Mouse (Mus musculus): ENCODE measurements at regions not wholly inside any gene's neighbourhood (a gene's known extent, or its start where the extent isn't known, plus 50 kb on each side); places are given as distances from the start of the nearest gene placed in this dataset.
A peak's percentile ranks its signal among the peaks of the same experiment; 100 is the strongest.

DNA sequence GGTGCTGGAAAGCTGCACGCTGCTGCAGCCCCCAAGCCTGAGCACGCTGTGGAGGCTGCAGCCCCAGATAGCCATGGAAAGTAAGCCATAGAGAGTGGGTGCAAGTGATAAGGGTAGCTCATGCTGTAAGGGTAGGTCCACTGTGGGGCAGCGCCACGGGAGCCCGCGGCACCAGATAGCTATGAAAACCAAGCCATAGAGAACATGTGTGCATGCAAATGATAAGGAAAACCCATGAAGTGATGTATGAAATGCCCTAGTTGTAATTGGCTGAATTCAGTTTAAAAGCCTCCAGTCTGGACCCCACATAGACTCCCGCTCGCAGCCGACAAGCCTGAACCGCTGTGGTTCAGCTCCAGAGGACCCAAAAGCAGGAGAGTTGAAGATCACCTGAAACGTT lies 58.8 kb upstream of the L3mbtl3 start:
- DNase-seq: no peak

DNA sequence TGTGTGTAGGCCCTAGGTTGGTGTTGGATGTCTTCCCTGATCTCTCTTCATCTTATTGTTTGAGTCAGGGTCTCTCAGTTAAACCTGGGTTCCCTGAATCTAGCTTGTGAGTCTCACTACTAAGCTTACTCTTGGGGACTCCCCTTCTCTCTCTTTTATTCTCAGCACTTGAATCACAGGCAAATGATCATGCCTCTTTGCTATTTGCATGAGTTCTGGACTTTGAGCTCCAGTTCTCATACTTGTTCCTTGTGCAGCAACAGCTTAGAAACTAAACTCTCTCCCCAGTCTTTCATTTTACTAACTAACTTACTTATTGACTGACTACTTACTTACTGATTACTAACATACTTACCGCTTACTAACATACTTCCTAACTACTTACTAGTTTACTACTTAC lies 64.9 kb upstream of the L3mbtl3 start:
- DNase-seq: no peak

DNA sequence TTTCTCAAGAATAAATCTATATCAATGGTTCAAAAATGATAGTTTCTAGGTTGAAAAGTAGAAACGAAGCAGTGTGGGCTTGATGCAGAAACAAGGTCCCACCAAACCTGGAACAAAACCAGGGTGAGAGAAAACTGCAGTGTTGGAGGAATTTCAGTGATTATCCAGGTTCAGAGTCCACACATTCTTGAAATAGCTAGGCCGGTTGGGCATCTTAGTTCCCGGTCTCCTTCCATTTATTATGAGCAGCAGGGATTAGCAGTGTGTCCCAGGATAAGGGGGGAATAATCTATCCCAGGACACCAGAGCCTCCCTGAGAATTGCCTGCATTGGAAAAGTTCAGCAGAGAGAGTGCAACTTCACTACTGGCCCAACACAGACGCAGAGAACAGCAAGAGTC lies 108.5 kb upstream of the L3mbtl3 start:
- DNase-seq: no peak

DNA sequence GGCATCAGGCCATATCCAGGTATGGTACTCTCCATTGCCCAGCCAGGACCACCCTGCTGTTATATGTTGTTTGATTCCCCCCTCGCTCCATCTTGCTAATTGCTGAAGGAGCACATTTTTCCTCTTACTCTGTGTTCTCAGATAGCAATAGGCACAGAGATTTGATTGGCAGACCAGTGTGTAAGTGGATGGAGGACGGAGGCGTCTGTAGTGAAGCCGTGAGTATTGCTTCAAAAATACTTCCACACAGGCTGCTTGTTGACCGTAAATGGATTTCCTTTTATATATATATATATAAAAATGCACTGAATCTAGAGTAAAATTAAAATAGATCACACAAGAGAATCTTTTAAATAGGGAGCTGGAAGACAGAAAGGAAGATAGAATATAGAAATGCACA lies 115.6 kb upstream of the L3mbtl3 start:
- no peak for DNase-seq

DNA sequence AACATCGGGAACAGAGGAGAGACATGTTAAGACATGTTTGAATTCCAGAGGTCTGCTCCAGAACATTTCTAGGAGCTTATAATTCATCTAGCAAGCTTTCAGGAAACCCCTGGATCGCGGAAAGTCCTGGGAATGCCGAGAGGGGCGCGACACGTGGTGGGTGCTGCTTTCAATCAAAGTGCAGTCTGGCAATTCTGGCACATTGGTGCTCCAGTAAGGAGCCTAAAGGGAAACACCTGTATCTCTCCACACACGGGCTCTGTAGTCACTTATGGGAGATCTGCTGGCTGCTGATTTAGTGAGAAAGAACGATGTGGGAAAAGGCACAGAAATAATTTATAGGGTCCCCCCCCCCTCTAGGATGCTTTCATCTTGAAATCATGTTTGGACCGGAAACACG lies 116.4 kb upstream of the L3mbtl3 start:
- no peak for DNase-seq

DNA sequence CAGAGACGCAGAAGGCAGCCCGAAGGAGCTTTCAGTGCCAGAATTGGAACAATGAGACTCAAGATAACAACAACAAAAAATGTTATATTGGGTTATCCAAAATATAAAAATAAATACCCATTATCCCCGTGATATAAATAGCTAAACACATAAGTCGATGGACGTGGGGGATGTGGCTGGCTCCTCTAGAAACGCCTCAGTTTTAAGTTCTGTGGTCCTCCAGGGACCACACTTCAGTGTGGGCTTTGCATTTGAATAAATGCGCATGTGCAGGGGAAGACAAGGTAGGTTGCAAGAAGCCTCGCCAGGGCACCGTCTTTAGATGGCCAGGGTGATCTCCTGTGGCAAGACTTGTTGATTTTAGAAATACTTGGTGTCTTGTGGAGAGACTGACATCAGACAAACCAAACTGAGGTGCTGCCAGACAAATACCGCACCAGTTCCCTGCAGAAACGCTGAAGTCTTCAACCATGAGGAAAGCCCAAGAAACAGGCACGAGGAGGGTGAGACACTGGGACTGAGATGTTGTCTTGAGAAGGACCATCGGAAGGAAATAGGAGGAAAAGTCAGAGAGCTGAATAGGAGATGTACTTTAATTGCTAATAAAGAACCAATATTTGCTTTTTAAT lies 117.2 kb upstream of the L3mbtl3 start:
- DNase-seq: no peak

DNA sequence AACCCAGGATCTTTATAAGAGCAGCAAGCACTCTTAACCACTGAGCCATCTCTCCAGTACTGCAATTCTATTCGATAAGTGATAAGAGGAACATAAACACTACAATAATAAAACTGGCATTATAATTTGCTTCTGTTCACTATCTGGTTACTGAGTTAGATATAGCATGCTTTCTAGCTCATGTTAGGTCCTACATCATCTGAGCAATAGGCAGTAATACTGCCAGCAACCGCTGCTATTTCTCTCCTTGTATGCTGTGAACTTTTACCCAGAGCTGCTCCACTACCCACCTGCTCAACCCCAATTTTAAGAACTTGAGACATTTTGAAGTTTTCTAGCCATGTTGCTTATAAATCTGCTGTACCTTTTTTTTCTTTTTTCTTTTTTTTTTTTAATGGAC lies 118.0 kb upstream of the L3mbtl3 start:
- DNase-seq: no peak

DNA sequence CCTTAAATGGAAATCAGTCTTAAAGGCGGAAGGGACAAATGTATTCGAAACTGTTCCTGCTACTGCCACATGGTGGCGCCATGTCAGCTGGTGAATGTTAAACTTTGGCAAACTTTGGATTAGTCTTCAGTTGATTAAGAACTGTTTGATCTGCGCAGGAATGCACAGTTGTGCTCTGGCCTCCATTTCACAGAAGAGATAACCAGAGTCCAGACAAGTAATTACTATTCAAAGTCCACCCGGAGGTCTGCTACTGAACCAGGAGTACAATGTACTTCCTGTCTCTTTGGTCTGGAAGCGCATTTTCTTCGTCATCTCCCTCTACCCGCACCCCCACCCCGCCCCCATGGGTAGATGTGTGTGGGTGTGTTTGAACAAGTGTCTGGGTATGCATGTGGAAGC lies 118.6 kb upstream of the L3mbtl3 start:
- peak; percentile 35 for DNase-seq

DNA sequence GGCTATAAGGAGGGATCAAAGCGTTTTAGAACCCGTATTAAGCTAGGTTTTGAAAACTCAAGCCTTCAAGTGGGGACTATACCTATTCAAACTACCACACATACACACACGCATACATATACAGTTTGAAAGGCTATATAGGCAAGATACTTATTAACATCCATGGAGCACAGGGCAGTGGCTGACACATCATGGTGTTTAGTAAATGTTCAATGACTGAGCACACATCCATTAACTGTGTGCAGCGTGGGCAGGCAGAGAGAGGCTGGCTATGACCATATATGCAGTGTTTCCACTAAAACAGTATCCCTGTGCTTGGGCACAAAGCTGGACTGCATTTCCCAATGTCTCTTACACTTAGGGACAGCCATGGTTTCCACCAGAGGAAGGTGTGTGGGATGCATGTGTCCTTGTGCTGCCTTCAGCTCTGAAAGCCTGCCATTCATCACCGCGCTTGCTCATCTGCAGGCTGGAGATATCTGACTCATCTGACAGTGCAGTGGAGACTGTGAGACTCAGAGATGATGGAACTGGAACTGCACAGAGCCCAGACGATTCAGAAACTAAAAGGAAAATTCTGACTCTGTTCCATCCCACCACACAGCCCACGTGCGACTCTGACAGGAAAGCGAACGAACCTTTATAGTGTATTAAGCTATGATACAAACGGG lies 124.6 kb upstream of the L3mbtl3 start:
- no peak for DNase-seq

DNA sequence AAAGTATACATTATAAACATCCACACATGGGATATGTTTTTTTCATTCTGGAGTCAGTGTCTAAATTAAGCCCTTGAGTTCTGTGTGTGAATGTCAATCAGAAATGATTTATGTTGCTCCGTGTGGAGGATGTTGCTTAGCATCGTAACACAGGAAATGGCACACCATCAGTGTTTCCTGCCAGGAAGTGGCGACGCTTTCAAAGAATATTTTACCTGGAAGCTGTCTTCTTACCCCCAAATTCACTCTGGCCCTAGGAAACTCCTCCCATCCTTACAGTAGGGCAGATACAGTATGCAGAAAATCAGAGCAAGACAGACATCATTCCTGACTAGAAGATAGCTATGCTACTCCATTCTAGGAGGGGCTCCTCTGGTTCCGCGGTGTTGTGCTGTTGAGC lies 145.1 kb upstream of the L3mbtl3 start:
- no peak for DNase-seq

DNA sequence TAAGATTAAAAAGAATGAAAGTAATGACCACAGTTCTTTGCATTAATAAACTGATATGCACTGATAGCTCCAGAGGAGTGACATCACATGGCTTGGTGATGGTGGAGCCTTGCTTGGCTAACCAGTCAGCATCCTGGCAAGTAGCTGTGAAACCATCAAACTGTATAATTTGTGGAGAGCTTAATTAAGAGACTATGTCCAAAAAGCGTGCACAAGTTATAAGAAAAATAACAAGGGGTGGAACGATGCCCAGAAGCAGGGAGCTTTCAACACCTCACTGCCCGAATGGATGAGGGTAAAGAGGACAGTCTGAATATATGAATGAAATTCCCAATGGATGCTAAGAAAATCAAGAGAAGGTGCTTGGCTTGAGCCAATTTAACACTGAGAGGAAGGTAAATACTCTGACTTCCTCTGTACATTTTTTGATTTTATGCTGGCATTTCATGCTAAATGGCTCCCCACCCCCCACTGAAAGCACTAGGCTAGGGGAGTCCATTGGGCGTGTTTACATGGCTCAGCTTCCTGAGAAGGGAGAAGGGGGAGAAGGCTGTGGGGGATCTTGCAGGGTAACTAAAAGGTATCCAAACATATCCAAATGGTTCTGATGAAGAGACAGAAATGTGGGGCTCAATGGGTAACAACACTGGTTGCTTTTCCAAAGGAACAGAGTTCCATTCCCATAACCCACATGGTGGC lies 150.2 kb upstream of the L3mbtl3 start:
- no peak for DNase-seq

DNA sequence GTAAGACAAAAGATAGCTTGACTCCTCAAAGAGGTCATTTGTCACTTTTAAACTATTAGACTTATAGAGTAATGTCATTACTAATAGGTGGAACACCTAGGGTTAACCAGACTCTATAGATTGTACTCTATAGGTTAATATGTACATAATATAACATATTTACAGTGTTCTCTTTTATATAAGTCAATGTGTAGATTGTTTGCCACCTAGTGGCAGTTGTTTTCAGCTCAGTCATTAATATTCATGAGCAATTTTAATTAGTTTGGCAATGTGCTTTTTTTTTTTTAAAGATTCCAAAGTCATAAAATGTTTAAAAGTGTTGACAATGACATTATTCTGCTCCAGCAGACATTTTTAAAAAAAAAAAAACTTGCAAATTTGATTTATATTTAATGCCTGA lies 164.4 kb upstream of the L3mbtl3 start:
- DNase-seq: no peak

DNA sequence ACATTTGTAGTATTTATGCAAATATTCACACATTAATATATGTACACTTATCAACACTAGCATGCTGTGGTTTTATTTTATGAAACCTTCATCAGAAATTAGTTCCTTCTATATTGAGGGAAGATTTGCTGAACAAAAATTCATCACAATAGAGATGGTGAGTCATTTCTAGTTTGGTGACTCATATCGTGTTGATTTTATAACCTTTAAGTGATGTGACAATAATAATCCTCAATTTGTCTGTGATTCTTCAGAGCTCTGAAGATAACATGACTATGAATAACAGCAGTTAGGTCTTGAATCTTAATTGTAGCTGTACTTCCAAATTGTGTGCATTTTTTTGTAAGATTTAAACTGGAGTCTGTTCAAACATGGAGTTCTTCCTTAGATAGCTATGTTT lies 168.3 kb upstream of the L3mbtl3 start:
- no peak for DNase-seq

DNA sequence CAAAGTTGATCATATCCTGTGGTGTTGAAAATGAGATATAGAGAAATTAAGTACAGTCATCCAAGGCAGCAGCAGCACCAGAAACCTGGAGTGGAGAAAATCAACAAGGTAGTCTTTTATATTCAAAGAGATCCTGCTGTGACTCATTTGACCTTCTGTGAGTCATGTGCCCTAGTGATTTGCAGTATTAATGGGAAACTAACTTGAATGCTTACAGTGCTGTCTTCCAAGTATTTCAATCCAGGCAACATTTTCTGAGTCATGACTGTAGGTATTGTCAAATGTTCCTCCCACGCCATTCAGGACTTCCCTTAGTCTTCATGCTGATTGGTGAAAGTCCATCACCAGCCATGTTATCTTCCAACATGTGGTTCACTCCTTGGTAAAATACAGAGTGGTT lies 169.0 kb upstream of the L3mbtl3 start:
- DNase-seq: no peak

DNA sequence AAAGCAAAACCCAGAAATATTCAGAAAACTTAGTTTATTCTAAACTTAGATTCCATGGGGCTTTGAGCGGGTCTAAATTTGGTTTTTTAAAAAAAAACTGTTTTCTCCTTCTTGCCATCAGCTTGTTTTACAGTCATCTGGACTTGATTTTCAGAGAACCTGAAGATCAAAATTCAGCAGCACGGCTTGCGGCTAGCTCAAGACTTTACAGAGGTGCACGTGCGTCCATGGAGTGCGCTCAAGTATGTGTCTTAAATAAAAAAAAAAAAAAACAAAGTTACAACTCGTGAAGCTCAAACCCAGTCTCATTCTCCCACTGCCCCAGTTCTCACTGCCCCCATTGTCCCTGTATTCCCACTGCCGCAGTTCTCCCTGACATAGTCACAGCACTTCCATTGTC lies 180.5 kb upstream of the L3mbtl3 start:
- DNase-seq: no peak

DNA sequence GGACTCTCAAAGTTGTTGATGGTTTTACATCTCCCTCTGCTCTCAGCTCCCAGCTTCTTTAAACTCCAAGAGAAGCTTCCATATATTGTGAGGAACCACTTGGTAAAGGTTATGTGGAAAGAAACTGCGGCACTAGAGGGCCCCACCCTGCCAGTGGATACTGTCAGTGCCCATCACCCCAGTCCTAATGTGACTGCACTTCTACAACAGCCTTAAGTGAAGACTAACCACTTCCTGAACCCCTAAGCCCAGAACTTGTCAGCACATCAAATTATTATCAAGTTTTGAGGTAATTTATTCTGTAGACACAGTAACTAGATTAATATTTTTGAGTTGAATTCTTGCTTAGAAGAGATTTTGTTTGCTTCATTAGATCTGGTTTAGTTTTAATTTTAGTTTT lies 182.3 kb upstream of the L3mbtl3 start:
- no peak for DNase-seq

DNA sequence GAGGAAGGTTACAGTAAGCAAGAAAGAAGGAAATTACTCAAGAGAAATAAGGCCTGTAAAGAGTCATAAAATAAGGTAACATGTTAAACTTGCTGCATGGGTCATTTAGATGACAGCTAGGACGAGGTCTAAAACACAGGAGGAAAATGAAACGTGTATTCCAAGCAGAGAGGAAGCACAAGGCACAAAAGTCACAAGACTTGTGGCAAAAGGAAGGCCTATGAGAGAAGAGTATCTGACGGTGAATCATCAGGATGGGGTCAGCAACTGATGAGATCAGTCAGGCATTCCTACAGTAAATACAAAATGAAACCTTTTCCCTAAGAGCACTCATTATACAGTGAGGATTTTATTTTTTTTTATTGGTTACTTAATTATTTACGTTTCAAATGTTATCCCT lies 183.6 kb upstream of the L3mbtl3 start:
- DNase-seq: no peak

DNA sequence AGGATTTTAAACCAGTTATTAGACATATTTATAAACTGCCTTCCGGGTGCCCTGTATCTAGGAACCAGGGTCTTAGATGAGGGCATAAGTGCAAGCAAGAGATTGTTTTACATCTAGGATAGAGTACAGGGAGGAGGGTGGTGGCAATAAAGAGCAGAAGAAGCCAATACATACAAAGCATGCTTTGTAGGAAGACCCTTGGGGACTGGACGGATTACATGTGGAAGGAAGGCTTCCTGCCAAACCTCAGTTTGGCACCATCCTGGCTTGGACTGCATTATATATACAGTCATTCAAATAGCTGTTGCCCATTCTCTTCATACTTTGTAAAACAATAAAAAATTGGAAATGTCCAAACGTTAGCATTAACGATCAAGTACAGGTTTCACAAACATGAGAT lies 184.7 kb upstream of the L3mbtl3 start:
- no peak for DNase-seq

DNA sequence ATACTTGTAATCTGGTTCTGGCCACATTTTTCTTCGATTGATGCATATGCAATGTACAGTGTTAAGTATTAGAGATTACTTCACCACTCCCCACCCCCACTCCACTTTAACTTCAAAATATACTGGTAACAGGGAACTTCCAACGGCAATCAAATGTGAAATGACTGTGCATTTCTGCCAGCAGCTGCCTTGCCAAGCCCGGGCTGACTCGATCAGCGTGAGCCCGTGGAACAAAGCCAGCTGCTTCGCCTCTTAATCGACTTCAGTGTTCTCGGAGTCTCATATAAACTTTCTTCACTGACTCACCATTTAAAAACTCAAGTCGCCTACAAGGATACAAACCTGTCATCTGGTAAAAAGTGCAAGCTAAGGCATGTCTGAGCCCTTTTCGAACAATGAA lies 188.7 kb upstream of the L3mbtl3 start:
- DNase-seq: peak; percentile 71

DNA sequence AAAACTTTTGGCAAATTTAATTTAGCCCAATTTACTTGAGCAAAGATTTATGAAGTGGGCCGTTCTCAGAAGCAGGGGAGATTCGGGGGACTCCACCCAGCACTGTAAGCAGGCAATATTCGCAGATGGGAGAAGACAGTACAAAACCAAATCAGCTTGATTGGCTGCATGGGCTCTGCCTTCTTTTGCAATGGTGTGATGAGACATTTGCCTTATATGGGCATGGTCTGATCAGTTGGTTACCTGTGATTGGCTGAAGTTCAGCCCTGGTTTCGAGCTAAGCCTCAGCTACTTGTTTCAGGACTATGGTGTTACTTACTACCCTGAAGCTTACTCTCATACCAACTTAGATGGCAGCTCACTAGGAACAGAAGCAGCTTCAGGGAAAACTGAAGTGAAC lies 185.6 kb upstream of the Arhgap18 start:
- no peak for DNase-seq

DNA sequence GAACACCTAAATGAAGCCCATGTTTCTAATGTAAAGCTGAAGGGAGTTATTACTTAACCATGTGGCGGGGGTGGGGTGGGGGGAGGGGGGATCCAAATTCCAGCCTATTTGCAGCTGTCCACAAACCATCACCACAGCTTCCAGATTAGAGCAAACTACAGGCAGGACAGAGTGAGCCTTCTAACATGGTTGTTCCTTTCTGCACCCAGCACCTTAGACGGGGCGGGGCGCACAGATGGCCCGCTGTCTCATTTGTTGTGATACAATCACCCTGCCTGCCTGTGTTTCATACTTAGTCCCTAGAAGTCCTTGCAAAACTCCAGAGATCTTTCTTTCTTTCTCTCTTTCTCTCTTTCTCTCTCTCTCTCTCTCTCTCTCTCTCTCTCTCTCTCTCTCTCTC lies 182.8 kb upstream of the Arhgap18 start:
- no peak for DNase-seq

DNA sequence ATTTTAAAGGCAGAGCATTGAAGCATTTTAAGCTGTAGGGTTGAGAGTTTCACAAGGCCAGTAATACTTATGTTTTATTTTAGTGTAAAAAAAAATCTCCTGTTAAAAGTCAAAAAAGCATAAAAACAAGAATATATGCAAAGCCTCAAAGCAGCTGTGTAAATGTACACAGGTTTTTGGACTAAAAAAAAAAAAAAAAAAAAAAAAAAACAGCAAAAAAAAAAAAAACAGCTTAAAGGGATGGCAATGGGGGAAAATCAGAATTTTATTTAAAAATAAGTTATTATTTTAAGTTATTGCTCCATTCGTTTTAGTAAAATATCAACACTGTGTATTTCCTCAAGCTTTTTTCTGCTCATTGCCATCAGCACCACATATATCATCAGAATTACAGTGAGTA lies 181.8 kb upstream of the Arhgap18 start:
- DNase-seq: no peak

DNA sequence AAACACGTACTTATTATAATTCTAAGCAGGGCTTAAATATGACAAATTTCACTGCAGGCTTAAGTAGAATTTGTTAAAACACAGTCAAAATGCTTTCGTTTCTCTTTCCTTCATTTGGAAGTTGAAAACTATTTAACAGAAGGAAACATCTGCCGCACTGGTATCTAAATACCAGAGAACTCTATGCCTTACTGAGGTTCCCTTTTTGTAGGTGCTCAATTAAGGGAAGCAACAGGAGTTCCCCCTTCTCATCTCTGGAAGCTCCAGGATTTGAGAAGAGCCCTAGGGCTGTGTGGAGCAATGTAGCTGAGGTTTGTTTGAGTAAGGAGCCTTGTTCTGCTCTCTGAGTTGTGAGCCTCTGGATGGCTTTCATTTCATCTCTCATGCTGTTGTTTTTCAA lies 177.1 kb upstream of the Arhgap18 start:
- DNase-seq: no peak

DNA sequence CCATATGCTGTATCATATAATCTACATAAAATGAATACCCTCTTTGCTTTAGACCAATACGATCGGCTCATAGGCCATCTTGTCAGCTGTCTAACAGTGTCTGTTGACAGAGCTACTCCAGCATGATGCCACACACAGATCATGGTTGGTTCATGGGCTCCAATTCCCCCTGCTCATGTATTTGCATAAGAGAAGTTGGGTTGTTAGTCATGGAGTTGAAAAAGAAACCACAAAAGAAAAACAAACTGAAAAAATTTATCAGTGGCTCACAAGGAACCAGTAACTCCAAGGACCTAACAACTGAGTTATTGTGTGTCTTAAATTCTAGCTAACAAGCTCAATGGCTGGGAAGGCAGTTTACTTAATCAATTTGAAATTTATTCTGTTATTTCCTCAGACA lies 176.1 kb upstream of the Arhgap18 start:
- DNase-seq: no peak

DNA sequence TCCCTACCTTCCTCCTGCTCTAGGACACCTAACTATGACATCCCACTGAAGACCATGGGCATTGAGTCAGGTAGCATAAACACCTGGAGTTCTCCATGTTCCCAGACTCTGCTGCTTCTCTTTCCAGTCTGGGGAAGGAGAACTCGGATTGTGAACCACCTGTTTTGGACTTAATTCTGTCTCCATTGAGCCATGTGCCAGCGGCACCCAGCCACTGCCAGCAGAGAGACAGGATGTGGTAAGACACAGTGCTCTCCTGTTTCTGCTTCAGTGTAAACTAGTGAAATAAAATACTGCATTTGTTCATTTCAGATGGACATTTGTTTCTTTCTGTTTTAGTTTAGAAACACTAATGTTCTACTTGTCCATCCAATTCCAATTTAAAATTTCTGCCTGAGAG lies 168.1 kb upstream of the Arhgap18 start:
- no peak for DNase-seq
